Mouse (Mus musculus): ENCODE measurements around the gene Itfg2.
A peak's percentile ranks its signal among the peaks of the same experiment; 100 is the strongest.

Itfg2 gene

GRCm38 (mm10) chr6:128435474-128435873, 10.7 kb upstream of the Itfg2 start:
- peak; percentile 26 to 46 for DNase-seq (ENCODE audit: low spot score in 2 of 2)

- DNase-seq (ENCODE audit: low spot score in 2 of 2), result no peak
Observed at GRCm38 (mm10) chr6:128433566-128433965, 8.8 kb upstream of the Itfg2 start.

- DNase-seq (ENCODE audit: low spot score in 2 of 2), result no peak
Observed at GRCm38 (mm10) chr6:128432356-128432915, 7.7 kb upstream of the Itfg2 start.

GRCm38 (mm10) chr6:128429826-128430225, 5.1 kb upstream of the Itfg2 start:
- DNase-seq (ENCODE audit: low spot score in 2 of 2), result no peak

- DNase-seq (ENCODE audit: low spot score in 2 of 2), result no peak
Observed at GRCm38 (mm10) chr6:128429300-128429699, 4.6 kb upstream of the Itfg2 start.

GRCm38 (mm10) chr6:128427571-128427970, 2.8 kb upstream of the Itfg2 start:
- DNase-seq (ENCODE audit: low spot score in 2 of 2), result no peak

- no peak for DNase-seq (ENCODE audit: low spot score in 2 of 2)
Observed at GRCm38 (mm10) chr6:128425046-128425445, 315 bp upstream of the Itfg2 start.

GRCm38 (mm10) chr6:128423496-128424268, 1.0 kb downstream of the Itfg2 start:
- DNase-seq (ENCODE audit: low spot score in 2 of 2), result no peak

GRCm38 (mm10) chr6:128421480-128421879, 3.3 kb downstream of the Itfg2 start:
- no peak for DNase-seq (ENCODE audit: low spot score in 2 of 2)

- no peak for DNase-seq (ENCODE audit: low spot score in 2 of 2)
Observed at GRCm38 (mm10) chr6:128421036-128421435, 3.7 kb downstream of the Itfg2 start.

GRCm38 (mm10) chr6:128418076-128418475, 6.7 kb downstream of the Itfg2 start:
- no peak for DNase-seq (ENCODE audit: low spot score in 2 of 2)

GRCm38 (mm10) chr6:128416169-128416568, 8.6 kb downstream of the Itfg2 start:
- DNase-seq (ENCODE audit: low spot score in 2 of 2), result no peak

GRCm38 (mm10) chr6:128411115-128411514, 13.6 kb downstream of the Itfg2 start:
- DNase-seq (ENCODE audit: low spot score in 2 of 2), result peak; percentile 55 to 64

- no peak for DNase-seq (ENCODE audit: low spot score in 2 of 2)
Observed at GRCm38 (mm10) chr6:128410305-128410704, 14.4 kb downstream of the Itfg2 start.

GRCm38 (mm10) chr6:128408544-128409125, 16.1 kb downstream of the Itfg2 start:
- no peak for DNase-seq (ENCODE audit: low spot score in 2 of 2)

- no peak for DNase-seq (ENCODE audit: low spot score in 2 of 2)
Observed at GRCm38 (mm10) chr6:128404708-128405107, 20.0 kb downstream of the Itfg2 start.

GRCm38 (mm10) chr6:128399421-128400185, 25.1 kb downstream of the Itfg2 start:
- DNase-seq (ENCODE audit: low spot score in 2 of 2), result no peak

- no peak for DNase-seq (ENCODE audit: low spot score in 2 of 2)
Observed at GRCm38 (mm10) chr6:128398996-128399395, 25.7 kb downstream of the Itfg2 start, which contains the start of gene Nrip2. Gene Nrip2 (plus strand): TSS chr6:128399296.

GRCm38 (mm10) chr6:128397574-128398261, 27.0 kb downstream of the Itfg2 start:
- DNase-seq (ENCODE audit: low spot score in 2 of 2), result no peak

GRCm38 (mm10) chr6:128390683-128391082, 34.0 kb downstream of the Itfg2 start:
- no peak for DNase-seq (ENCODE audit: low spot score in 2 of 2)

GRCm38 (mm10) chr6:128389185-128389584, 35.5 kb downstream of the Itfg2 start:
- no peak for DNase-seq (ENCODE audit: low spot score in 2 of 2)

- no peak for DNase-seq (ENCODE audit: low spot score in 2 of 2)
Observed at GRCm38 (mm10) chr6:128385026-128385425, 39.7 kb downstream of the Itfg2 start.
